Mouse (Mus musculus) E14TG2a.4 (cell line): Measurements from ENCODE around the gene Abcg8.

ENCODE experiments used
- H3K27me3 ChIP-seq: 2 replicates; pipeline ENCODE4 v1.6.1; 2014; ENCODE audit warnings: low read length, control low read depth; ENCODE audit not compliant: insufficient read depth
- H3K36me3 ChIP-seq: 2 replicates; pipeline ENCODE4 v1.6.1; 2014; ENCODE audit warnings: low read length, control low read depth; ENCODE audit not compliant: insufficient read depth
- H3K4me1 ChIP-seq: replicated peaks from 2 replicates; pipeline ENCODE4 v1.6.1; 2014; ENCODE audit warnings: low read depth, low read length, control low read depth
- H3K4me3 ChIP-seq: replicated peaks from 2 replicates; pipeline ENCODE4 v1.5.1; 2014; ENCODE audit warnings: mild to moderate bottlenecking, low read length
- H3K9me3 ChIP-seq: 2 replicates; pipeline ENCODE4 v1.6.1; 2014; ENCODE audit warnings: low read length, control low read depth
- CTCF ChIP-seq: conservative IDR thresholded peaks from 2 replicates; pipeline ENCODE4 v1.5.1; 2014; ENCODE audit warnings: low read length
- NANOG ChIP-seq: IDR thresholded peaks from 2 replicates; pipeline ENCODE4 v1.6.1; 2014; ENCODE audit warnings: borderline replicate concordance, low read length, mixed read lengths
- POU5F1 ChIP-seq: IDR thresholded peaks from 2 replicates; pipeline ENCODE4 v1.6.1; 2014; ENCODE audit warnings: low read length, borderline replicate concordance

The Abcg8 gene

DNA sequence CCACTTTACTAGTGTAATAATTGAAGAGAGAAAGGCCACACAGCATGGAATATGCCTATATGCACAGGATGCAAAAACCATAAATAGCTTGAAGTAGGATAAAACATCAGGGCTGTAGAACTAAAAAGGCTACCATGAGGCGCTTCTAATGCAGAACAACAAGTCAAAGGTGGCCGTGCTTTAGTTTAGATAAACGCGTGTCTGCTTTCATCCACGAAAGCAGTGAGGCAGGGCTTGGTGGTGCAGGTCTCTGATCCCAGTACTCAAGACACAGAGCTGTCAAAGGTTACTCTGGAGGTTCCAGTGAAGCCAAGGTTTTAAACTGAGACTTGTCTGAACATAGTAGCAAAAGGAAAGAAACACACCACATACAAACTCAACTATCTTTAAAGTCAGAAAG lies 53.0 kb downstream of the Abcg8 start:
- H3K4me3 ChIP-seq = no peak overlapping the region
- TF ChIP-seq NANOG = no peak
- TF ChIP-seq POU5F1 = no peak
- no peak for TF ChIP-seq CTCF
- H3K4me1 ChIP-seq = peaks cover 2% of the 10 kb centered on the region; the same call in 1 of the 2 replicates
- H3K36me3 ChIP-seq = peaks cover 89% of the 10 kb centered on the region
- no peaks in the 10 kb centered on the region for H3K9me3 ChIP-seq
- no peaks in the 10 kb centered on the region for H3K27me3 ChIP-seq

DNA sequence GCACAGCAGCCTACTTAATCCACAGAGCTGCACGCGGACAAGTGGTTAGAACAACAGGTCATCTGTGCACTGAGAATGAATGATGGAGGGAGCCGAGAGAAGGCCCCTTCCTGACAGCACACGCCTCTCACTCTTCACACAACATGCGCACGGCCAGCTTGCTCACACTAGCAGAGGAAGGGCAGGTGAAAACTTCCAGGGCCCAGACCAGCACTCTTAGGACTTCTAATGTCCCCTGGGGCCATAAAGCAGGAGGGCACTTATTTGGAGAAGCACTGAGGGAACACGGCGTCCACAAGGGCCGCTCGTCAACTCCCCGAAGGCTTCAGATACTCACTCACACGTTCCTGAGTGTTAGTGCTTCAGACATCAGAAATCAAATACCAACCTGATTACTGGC lies 55.3 kb downstream of the Abcg8 start:
- Histone ChIP-seq H3K4me3 (no peak overlapping the region), H3K9me3 (no peaks in the 10 kb centered on the region), H3K36me3 (peaks cover 85% of the 10 kb centered on the region), H3K4me1 (peaks cover 7% of the 10 kb centered on the region), H3K27me3 (no peaks in the 10 kb centered on the region)
- TF ChIP-seq POU5F1 (no peak), CTCF (no peak), NANOG (no peak)

DNA sequence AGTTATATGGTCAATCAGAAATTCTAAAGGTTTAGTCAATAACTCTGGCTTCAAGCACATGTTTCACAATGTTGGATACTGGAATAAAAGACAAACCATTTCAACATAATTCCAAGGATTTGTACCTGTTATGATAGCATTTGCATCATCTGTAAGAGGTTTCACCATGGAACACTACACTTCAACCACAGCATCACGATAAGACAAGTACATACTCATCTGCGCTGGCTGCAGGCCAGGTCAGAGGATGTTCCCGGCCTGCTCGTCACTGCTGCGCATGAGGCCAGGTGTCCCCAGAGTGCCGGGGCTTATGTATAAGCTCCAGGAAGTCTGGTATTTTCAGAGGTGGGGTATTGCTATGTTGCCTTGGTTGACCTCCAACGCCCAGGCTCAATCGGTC lies 56.5 kb downstream of the Abcg8 start:
- Histone ChIP-seq H3K4me3 (no peak overlapping the region), H3K27me3 (no peaks in the 10 kb centered on the region), H3K9me3 (no peaks in the 10 kb centered on the region), H3K36me3 (peaks cover 75% of the 10 kb centered on the region), H3K4me1 (peaks cover 18% of the 10 kb centered on the region)
- TF ChIP-seq NANOG = no peak
- no peak for TF ChIP-seq CTCF
- no peak for TF ChIP-seq POU5F1

DNA sequence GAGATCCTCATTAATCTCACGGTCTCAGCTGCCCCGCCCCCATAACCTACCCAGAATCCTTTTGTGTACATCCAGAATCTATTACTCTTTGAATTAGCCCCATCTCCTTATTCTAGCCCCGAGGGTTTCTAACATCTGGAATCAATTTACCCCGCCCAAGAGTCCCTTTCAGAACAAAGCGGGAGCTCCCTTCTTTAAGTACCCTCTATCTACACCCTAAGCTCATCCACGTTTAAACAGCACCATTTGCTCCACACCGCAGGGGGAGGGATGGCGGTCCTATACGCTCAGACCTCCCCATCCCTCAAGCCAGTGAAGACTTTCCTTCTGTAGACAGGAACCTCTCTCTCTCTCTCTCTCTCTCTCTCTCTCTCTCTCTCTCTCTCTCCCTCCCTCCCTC lies 60.6 kb downstream of the Abcg8 start:
- Histone ChIP-seq H3K9me3 (no peaks in the 10 kb centered on the region), H3K4me3 (no peak overlapping the region), H3K27me3 (no peaks in the 10 kb centered on the region), H3K4me1 (peaks cover 26% of the 10 kb centered on the region), H3K36me3 (peaks cover 63% of the 10 kb centered on the region)
- TF ChIP-seq NANOG (peak; percentile 78), POU5F1 (no peak)

DNA sequence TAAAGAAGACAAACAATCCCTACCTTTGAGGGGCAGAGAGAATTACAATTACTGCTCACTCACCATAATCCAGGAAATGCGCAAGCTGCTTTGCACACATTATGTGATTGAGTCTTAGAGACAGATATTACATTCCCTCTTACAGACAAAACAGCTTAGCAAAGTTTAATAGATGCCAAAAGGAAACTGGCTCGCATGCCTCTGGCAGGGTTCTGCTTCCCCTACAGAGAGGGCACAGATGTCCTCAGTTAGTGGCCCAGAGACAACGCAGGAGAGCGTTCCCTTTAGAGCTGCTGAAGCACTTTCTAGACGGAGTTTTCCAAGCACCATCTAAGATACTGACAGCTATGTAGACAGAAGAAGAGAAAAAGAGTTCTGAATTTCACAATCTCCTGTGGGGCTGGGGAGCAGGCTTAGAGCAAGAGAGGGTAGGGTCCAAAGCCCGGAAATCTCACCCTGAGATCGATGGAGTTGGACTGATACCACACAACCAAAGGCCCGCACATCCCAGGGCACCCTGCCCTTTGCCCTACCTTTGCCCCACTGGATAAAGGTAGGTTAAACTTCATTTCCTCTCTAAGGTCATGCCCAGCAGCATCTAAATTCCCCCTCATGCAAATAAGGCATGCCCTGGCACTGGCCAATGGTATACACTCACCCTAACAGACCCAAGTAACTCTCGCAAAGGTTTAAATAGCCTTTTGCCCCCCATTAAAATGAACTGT lies 62.1 kb downstream of the Abcg8 start:
- Histone ChIP-seq H3K9me3 (no peaks in the 10 kb centered on the region), H3K36me3 (peaks cover 60% of the 10 kb centered on the region), H3K4me1 (peaks cover 34% of the 10 kb centered on the region), H3K27me3 (0 out of 2 replicates have a peak, but pooled peaks cover 2% of the 10 kb centered on the region), H3K4me3 (no peak overlapping the region)
- TF ChIP-seq POU5F1 (no peak), CTCF (no peak), NANOG (no peak)

DNA sequence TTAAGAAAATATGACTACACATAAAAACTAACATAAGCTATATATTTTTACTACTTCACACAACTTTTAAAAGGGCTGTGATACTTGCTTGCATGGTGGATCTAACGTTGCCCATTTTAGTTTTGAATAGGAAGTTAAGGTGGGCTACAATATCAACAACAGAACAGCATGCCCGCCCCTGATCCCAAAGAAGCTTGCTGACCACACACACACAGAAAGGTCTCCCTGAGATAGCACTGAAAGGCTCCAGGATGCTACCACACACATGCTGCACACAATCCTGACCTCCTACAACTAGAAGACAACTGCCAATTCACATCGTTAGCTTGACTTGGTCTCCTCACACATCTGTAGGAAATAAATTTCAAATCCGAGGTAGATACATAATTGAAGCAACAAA lies 68.2 kb downstream of the Abcg8 start:
- TF ChIP-seq POU5F1 (no peak), NANOG (no peak), CTCF (no peak)
- Histone ChIP-seq H3K36me3 (peaks cover 54% of the 10 kb centered on the region), H3K9me3 (no peaks in the 10 kb centered on the region), H3K27me3 (0 out of 2 replicates have a peak, but pooled peaks cover 10% of the 10 kb centered on the region), H3K4me1 (peaks cover 28% of the 10 kb centered on the region), H3K4me3 (no peak overlapping the region)

DNA sequence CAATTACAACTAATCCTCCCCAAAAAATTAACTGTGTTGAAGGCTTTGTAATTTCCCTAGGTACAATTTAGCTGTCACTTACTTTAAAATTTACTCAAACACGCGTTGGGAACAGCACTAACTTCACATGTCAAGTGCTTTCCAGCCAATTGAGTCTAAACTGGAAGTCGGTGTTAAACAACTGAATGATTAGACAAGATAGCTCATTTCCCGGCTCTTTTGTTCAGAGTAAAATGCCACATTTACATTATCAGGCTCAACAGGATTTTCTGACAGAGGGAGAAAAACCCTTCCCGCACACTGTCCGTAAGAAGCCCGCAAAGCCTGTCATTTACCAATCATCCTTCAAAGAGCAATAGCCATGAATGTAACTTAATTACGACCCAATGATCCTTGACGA lies 68.9 kb downstream of the Abcg8 start:
- no peaks in the 10 kb centered on the region for H3K9me3 ChIP-seq
- H3K36me3 ChIP-seq = peaks cover 54% of the 10 kb centered on the region
- TF ChIP-seq CTCF = no peak
- TF ChIP-seq NANOG = peak; percentile 92
- TF ChIP-seq POU5F1 = no peak
- H3K27me3 ChIP-seq = 0 out of 2 replicates have a peak, but pooled peaks cover 10% of the 10 kb centered on the region
- H3K4me3 ChIP-seq = no peak overlapping the region
- H3K4me1 ChIP-seq = peaks cover 28% of the 10 kb centered on the region

DNA sequence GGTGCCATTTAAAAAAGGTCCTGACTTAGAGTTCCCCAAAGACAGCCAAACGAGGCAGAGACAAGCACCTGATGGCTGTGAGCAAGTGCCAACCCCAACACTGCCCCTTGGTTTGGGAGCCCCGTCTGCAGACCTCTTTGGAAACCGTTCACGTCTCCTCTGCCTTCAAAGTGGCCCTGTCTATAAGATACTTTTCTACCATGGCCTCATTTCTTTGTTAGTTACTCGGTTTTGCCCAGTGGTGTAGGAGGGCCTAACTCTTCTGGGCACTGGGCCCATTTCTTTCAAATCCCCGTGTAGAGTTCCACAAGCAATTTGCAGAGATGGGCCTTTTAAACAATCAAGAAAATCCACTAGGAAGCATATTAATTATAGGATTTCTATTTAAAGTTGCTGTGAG lies 71.1 kb downstream of the Abcg8 start:
- TF ChIP-seq CTCF (no peak), POU5F1 (no peak), NANOG (no peak)
- no peaks in the 10 kb centered on the region for H3K9me3 ChIP-seq
- H3K27me3 ChIP-seq = 0 out of 2 replicates have a peak, but pooled peaks cover 10% of the 10 kb centered on the region
- H3K36me3 ChIP-seq = peaks cover 72% of the 10 kb centered on the region
- no peak overlapping the region for H3K4me3 ChIP-seq
- H3K4me1 ChIP-seq = peaks cover 34% of the 10 kb centered on the region
